In the genomic region with DNA sequence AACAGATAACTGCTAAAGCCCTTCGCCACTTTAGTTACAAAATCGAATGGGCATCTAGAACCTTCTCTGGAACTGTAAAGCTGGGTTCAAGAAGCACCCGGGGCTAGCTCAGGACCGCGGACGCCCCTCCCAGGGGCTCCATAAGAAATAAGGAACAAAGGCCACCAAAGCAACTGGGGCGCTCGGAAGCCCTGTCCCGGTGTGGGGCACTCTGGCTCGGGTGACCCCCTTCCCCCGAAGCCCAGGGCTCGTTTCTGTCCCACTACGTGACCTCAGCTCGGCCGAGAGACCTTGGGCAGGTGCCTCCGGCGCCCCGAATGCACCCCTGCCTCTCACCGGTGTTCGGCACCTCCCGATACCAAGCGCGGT, we compare ENCODE assay signal across 8 mouse cellular contexts. TPM values are rescaled to one million over a fixed set of nuclear protein-coding genes. Genes with fewer than 3 reads are reported as not detected.
DNase-seq lines count a peak whose midpoint lies in the region; ATAC-seq and TF ChIP-seq lines count a peak whose summit lies in the region.

No protein-coding gene starts in this region.

- peak overlapping the region; percentile 85 for H3K4me2 ChIP-seq in kidney, postnatal 0 days (ENCODE audit: low read length)
- peak overlapping the region; percentile 75 for H3K4me2 ChIP-seq in intestine, embryonic 15.5 days (replicated peaks)
- peak overlapping the region; percentile 77 for H3K4me2 ChIP-seq in myocyte (ENCODE audit: low read depth)

- peak overlapping the region; percentile 98 for H3K9ac ChIP-seq in kidney, postnatal 0 days (ENCODE audit: low read depth, low read length)
- H3K9ac ChIP-seq in intestine, embryonic 15.5 days, result peak overlapping the region; percentile 97

- no peaks in the 10 kb centered on the region for H3K27me3 ChIP-seq in kidney, postnatal 0 days (ENCODE audit: insufficient read depth, low read length)
- H3K27me3 ChIP-seq in embryonic facial prominence, embryonic 10.5 days (replicated peaks; ENCODE audit: low read depth, poor library complexity, severe bottlenecking), result no peaks in the 10 kb centered on the region
- no peaks in the 10 kb centered on the region for H3K27me3 ChIP-seq in intestine, embryonic 15.5 days (replicated peaks)
- H3K27me3 ChIP-seq in myocyte (ENCODE audit: control insufficient read depth, insufficient read depth, insufficient read length), result no peaks in the 10 kb centered on the region

- no peak for TF ChIP-seq POLR2A in myocyte (IDR thresholded peaks at IDR 0.05; ENCODE audit: insufficient read length, low read depth)

- no peak for TF ChIP-seq CTCF in kidney, postnatal 0 days (IDR thresholded peaks at IDR 0.05; ENCODE audit: low read depth)

- H3K9me3 ChIP-seq in kidney, postnatal 0 days (replicated peaks; ENCODE audit: low read length), result no peaks in the 10 kb centered on the region
- no peaks in the 10 kb centered on the region for H3K9me3 ChIP-seq in embryonic facial prominence, embryonic 10.5 days
- no peaks in the 10 kb centered on the region for H3K9me3 ChIP-seq in intestine, embryonic 15.5 days

- H3ac ChIP-seq in myocyte (ENCODE audit: control insufficient read depth, insufficient read length), result peak overlapping the region; percentile 39

- H3K27ac ChIP-seq in kidney, postnatal 0 days, result peak overlapping the region; percentile 86
- H3K27ac ChIP-seq in embryonic facial prominence, embryonic 10.5 days (replicated peaks), result peak overlapping the region; percentile 91
- H3K27ac ChIP-seq in intestine, embryonic 15.5 days, result peak overlapping the region; percentile 75

- H3K4me3 ChIP-seq in kidney, postnatal 0 days (replicated peaks; ENCODE audit: low read depth, low read length), result peak overlapping the region; percentile 97
- H3K4me3 ChIP-seq in embryonic facial prominence, embryonic 10.5 days, result peak overlapping the region; percentile 73
- peak overlapping the region; percentile 80 for H3K4me3 ChIP-seq in intestine, embryonic 15.5 days (replicated peaks)
- peak overlapping the region; percentile 86 for H3K4me3 ChIP-seq in myocyte

- peaks cover 12% of the 10 kb centered on the region for H3K4me1 ChIP-seq in kidney, postnatal 0 days (replicated peaks; ENCODE audit: insufficient read depth, low read length)
- peaks cover 28% of the 10 kb centered on the region for H3K4me1 ChIP-seq in embryonic facial prominence, embryonic 10.5 days
- peaks cover 27% of the 10 kb centered on the region for H3K4me1 ChIP-seq in intestine, embryonic 15.5 days (replicated peaks)

- peaks cover 29% of the 10 kb centered on the region for H3K79me2 ChIP-seq in myocyte (ENCODE audit: control insufficient read depth, insufficient read depth)

- no peak for DNase-seq in kidney, postnatal 0 days (ENCODE audit: low spot score)
- no peak for DNase-seq in kidney, postnatal 36 days
- DNase-seq in embryonic facial prominence, embryonic 10.5 days (ENCODE audit: low spot score), result no peak
- DNase-seq in thymus, postnatal 14 days, result no peak
- no peak for DNase-seq in spleen, adult 12 weeks (ENCODE audit: low spot score)
- no peak for DNase-seq in layer of hippocampus, postnatal 36 days

- WGBS in kidney, postnatal 0 days, result 0% methylated on average over 23 of the region's 23 CpGs
- WGBS in embryonic facial prominence, embryonic 10.5 days, result under 1% methylated on average over 23 of the region's 23 CpGs
- WGBS in intestine, embryonic 15.5 days, result under 1% methylated on average over 23 of the region's 23 CpGs

- ATAC-seq in kidney, postnatal 0 days (replicated peaks; ENCODE audit: low FRiP score, low read depth), result no peak; the same call in 1 of the 2 replicates
- peak; percentile 49 for ATAC-seq in intestine, embryonic 15.5 days

- H3K36me3 ChIP-seq in kidney, postnatal 0 days (ENCODE audit: insufficient read depth, low read length), result peaks cover 24% of the 10 kb centered on the region
- peaks cover 30% of the 10 kb centered on the region for H3K36me3 ChIP-seq in embryonic facial prominence, embryonic 10.5 days (replicated peaks)
- H3K36me3 ChIP-seq in intestine, embryonic 15.5 days, result peaks cover 20% of the 10 kb centered on the region
- H3K36me3 ChIP-seq in myocyte (ENCODE audit: control insufficient read depth, insufficient read depth), result peaks cover 24% of the 10 kb centered on the region

TF ChIP-seq in myocyte, 11 proteins besides CTCF, POLR2A, EP300 and RAD21:
- no peak for TF ChIP-seq TCF12 (IDR thresholded peaks at IDR 0.05; ENCODE audit: insufficient read depth, poor library complexity, severe bottlenecking)
- TF ChIP-seq E2F4 (IDR thresholded peaks at IDR 0.05; ENCODE audit: insufficient read depth), result no peak
- no peak for TF ChIP-seq MYOD1 (IDR thresholded peaks at IDR 0.05; ENCODE audit: control insufficient read depth in 1 of 3, insufficient read length in 2 of 3, low read depth in 2 of 3)
- TF ChIP-seq POLR2AphosphoS2 (IDR thresholded peaks at IDR 0.05; ENCODE audit: insufficient read length, low read depth), result no peak
- TF ChIP-seq REST (IDR thresholded peaks at IDR 0.05; ENCODE audit: insufficient read depth, insufficient read length), result no peak
- TF ChIP-seq TCF3 (IDR thresholded peaks at IDR 0.05; ENCODE audit: insufficient read length, low read depth), result no peak
- TF ChIP-seq MYOG (IDR thresholded peaks at IDR 0.05; ENCODE audit: control insufficient read depth in 1 of 3, insufficient read depth in 1 of 3, insufficient read length in 2 of 3, low read depth in 2 of 3), result no peak
- no peak for TF ChIP-seq CEBPB (IDR thresholded peaks at IDR 0.05; ENCODE audit: insufficient read depth, poor library complexity, severe bottlenecking)
- TF ChIP-seq MAX (IDR thresholded peaks at IDR 0.05; ENCODE audit: low read depth), result no peak
- no peak for TF ChIP-seq SRF (IDR thresholded peaks at IDR 0.05; ENCODE audit: control insufficient read depth, insufficient read length, low read depth)
- no peak for TF ChIP-seq USF1 (IDR thresholded peaks at IDR 0.05; ENCODE audit: low read depth)

RNA-seq across cellular contexts. Expression of a gene that starts 0.4 kb away (rescaled TPM):
- 793 and 923 TPM in 2 replicates for polyA plus RNA-seq in kidney, postnatal 0 days (2015; fragmentation: Nextera tagmentation; extraction: Ambion mirVana)
- 243 and 256 TPM in 2 replicates for polyA plus RNA-seq in embryonic facial prominence, embryonic 10.5 days (2016; fragmentation: Nextera tagmentation; extraction: Ambion mirVana)
- 502 and 513 TPM in 2 replicates for polyA plus RNA-seq in intestine, embryonic 15.5 days (2015; fragmentation: Nextera tagmentation; extraction: Ambion mirVana)
- polyA plus RNA-seq in myocyte (2012; fragmentation: generic; extraction: Trizol), result 517 TPM
- total RNA-seq in layer of hippocampus, postnatal 36 days (2021), result 100 to 1,000 TPM; 203 to 209 TPM

RNA-seq across cellular contexts. Expression of a gene that starts 15.0 kb away (rescaled TPM):
- 375 and 378 TPM in 2 replicates for polyA plus RNA-seq in kidney, postnatal 0 days (2015; fragmentation: Nextera tagmentation; extraction: Ambion mirVana)
- 212 and 215 TPM in 2 replicates for polyA plus RNA-seq in embryonic facial prominence, embryonic 10.5 days (2016; fragmentation: Nextera tagmentation; extraction: Ambion mirVana)
- 277 and 308 TPM in 2 replicates for polyA plus RNA-seq in intestine, embryonic 15.5 days (2015; fragmentation: Nextera tagmentation; extraction: Ambion mirVana)
- polyA plus RNA-seq in myocyte (2012; fragmentation: generic; extraction: Trizol), result 665 TPM
- 100 to 1,000 TPM; 138 to 139 TPM for total RNA-seq in layer of hippocampus, postnatal 36 days (2021)

RNA-seq across cellular contexts. Expression of a gene that starts 15.0 kb away (rescaled TPM):
- polyA plus RNA-seq in kidney, postnatal 0 days (2015; fragmentation: Nextera tagmentation; extraction: Ambion mirVana), result 7.4 and 8.4 TPM in 2 replicates
- polyA plus RNA-seq in embryonic facial prominence, embryonic 10.5 days (2016; fragmentation: Nextera tagmentation; extraction: Ambion mirVana), result 4.9 TPM in 2 replicates
- polyA plus RNA-seq in intestine, embryonic 15.5 days (2015; fragmentation: Nextera tagmentation; extraction: Ambion mirVana), result 13.1 and 13.4 TPM in 2 replicates
- polyA plus RNA-seq in myocyte (2012; fragmentation: generic; extraction: Trizol), result 0.05 TPM
- under 1 TPM; 0.27 to 0.40 TPM for total RNA-seq in layer of hippocampus, postnatal 36 days (2021)

RNA-seq across cellular contexts. Expression of a gene that starts 15.0 kb away (rescaled TPM):
- polyA plus RNA-seq in kidney, postnatal 0 days (2015; fragmentation: Nextera tagmentation; extraction: Ambion mirVana), result 95.0 and 101 TPM in 2 replicates
- 19.2 and 24.0 TPM in 2 replicates for polyA plus RNA-seq in embryonic facial prominence, embryonic 10.5 days (2016; fragmentation: Nextera tagmentation; extraction: Ambion mirVana)
- polyA plus RNA-seq in intestine, embryonic 15.5 days (2015; fragmentation: Nextera tagmentation; extraction: Ambion mirVana), result 144 and 176 TPM in 2 replicates
- polyA plus RNA-seq in myocyte (2012; fragmentation: generic; extraction: Trizol), result 53.2 TPM
- 10 to 100 TPM; 32.8 to 38.9 TPM for total RNA-seq in layer of hippocampus, postnatal 36 days (2021)

RNA-seq across cellular contexts. Expression of a gene that starts 26.3 kb away (rescaled TPM):
- 12.8 and 16.7 TPM in 2 replicates for polyA plus RNA-seq in kidney, postnatal 0 days (2015; fragmentation: Nextera tagmentation; extraction: Ambion mirVana)
- polyA plus RNA-seq in embryonic facial prominence, embryonic 10.5 days (2016; fragmentation: Nextera tagmentation; extraction: Ambion mirVana), result 2.1 and 3.0 TPM in 2 replicates
- 9.0 and 11.2 TPM in 2 replicates for polyA plus RNA-seq in intestine, embryonic 15.5 days (2015; fragmentation: Nextera tagmentation; extraction: Ambion mirVana)
- 2.4 TPM for polyA plus RNA-seq in myocyte (2012; fragmentation: generic; extraction: Trizol)
- 10 to 100 TPM; 40.9 to 47.4 TPM for total RNA-seq in layer of hippocampus, postnatal 36 days (2021)
